Mouse (Mus musculus) brain, adult 2 months (tissue): ENCODE results near the gene Lhfpl1.
"Not testable (repeated sequence)": the region's sequence is repeated elsewhere in the genome, so short reads cannot be mapped to it uniquely, and the experiment has no call there.

Experiments used
- DNase-seq: peaks from one replicate; pipeline ENCODE4 v3.0.0; 2011; ENCODE audit warnings: low read depth, low spot score

Lhfpl1 gene

DNA sequence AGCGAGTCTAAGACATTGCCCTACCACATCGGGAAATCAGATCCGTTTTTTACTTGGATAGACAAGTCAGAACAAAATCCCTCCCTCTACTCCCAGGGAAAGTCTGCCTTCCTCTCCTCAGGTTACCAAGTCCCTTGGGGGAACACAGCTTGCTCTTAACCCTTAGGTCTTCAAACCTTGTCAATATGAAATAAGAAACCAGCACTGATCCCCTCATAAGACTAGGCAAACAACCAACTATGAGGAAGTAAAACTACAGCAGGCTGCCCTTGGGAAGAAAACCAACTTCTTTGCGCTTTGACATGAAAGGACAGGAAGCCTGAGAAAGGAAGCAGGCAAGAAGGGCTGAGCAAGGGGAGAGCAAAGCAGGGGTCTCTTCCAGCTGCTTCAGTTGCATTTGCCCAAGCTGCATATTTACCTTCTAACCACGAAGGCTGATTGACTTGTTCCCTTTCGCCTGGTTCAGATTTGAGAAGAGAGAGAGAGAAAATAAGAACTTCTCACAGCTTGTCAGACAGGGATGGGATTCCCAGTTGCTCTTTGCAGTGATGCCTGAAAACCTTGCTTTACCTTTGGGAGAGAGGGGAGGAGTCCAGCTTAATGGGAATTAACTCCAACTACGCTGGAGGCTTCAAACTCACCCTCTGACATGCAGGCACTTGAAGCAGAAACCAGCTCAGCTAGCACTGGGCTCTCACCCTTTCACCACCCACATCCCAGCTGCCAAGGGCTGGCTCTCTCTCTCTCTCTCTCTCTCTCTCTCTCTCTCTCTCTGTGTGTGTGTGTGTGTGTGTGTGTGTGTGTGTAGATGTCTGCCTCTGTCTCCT, at the start of gene Lhfpl1:
Gene Lhfpl1 (minus strand): TSS at position 713 of the 827 bp plus-strand sequence.
- DNase-seq: peak; percentile 27

DNA sequence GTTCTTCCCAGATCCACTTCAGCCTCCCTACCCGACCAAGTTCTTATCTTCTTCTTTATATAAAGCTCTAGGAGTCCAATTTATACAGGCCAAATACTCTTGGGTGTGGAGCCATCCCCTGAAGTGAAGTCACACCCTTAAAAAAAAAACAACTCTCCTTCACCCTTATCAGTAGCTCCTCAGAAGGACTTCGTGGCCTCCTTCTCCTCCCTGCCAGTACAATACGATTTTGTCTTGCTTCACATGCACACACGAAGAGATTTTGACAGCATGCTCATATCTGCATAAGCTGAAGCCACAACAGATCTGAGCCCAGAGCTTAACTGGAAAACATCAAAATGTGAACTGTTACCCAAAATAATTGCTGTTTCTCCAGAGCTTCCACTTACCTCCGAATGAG, 22.9 kb upstream of the Lhfpl1 start:
- no peak for DNase-seq

GRCm38 (mm10) chrX:145362527-145362926, 13.6 kb upstream of the Lhfpl1 start:
- DNase-seq: no peak

DNA sequence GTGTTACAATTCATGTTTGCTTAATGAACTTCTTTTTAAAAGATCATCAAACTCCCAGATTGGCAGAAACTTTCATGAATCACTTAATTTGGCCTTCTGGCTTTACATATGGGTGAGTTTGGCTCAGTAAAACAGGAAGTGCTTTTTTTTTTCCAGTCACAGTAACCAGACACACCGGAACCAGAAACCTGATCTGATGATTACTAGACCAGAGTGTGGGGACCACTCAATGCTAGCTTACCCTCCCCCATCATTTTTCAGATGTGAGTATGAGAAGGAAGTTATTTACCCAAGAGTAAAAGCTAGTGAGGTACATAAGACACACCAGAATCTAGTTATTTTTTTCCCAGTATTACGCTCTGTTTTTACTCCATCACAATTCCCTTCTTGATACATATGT, 6.5 kb downstream of the Lhfpl1 start:
- no peak for DNase-seq

- DNase-seq: no peak
Observed at GRCm38 (mm10) chrX:145336141-145336540, 12.7 kb downstream of the Lhfpl1 start.

DNA sequence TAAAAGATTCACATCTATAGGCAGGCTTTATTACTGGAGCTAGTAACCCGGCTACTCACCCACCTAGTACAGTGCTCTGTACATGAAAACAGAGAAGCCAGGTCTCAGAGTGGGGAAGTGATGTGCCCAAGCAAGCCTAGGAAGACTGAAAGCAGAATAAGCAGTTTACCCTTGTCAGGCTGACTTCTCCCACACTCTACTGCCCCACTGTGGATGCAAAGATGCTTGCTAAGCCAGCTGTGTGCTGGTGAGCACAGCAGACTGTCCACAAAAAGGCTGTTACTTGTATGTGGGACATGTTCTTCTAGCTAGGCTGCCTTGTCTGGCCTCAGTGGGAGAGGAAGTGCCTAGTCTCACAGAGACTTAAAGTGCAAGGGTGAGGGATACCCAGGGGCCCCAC, 40.3 kb downstream of the Lhfpl1 start:
- peak; percentile 33 for DNase-seq

GRCm38 (mm10) chrX:145307174-145307573, 41.7 kb downstream of the Lhfpl1 start:
- DNase-seq: peak; percentile 63

DNA sequence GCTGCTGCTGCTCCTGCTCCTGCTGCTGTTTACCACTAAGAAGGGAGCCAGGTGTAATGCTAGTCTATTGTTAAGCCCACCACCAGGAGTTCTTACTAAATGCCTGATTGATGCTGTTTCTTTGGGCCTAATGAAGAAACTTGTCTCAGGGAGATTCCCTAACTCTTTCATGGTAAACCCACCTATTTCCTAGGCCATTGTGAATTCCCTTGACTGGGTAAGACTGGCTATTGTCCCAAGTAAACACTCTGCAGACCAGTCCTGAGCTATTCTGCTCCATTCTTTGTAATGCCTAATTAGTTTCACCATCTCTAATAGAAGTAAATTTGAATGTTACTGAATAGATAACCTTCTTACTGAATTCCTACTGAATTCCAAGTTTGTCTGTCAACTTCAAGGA, 48.7 kb downstream of the Lhfpl1 start:
- not testable (repeated sequence) for DNase-seq

- DNase-seq: no peak
Observed at GRCm38 (mm10) chrX:145272209-145272608, 76.7 kb downstream of the Lhfpl1 start.

GRCm38 (mm10) chrX:145271768-145272167, 77.1 kb downstream of the Lhfpl1 start:
- DNase-seq: no peak

DNA sequence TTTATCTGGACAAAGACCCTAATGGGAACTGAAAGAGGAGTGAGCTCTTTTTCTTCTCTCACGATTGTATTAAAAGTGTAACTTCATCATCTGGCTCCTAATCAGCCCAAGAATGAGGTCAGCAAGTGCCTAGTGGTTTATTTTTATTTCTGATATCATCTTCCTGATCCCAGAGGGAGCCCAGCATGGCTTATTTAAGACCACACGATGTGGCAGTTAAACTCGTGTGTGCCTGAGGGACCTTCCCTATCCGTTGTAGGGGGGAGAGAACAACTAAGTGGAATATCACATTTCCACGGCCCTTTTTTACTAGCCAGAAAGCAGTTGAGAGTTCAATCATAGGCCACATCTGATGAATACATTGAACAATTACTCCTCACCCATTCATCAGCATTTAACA, 87.1 kb downstream of the Lhfpl1 start:
- DNase-seq: peak; percentile 8
